Mouse (Mus musculus) layer of hippocampus, adult 11-12 months (tissue): ENCODE data around the gene Chrna10.
A peak's percentile ranks its signal among the peaks of the same experiment; 100 is the strongest.

Source experiments
- DNase-seq: peaks from one replicate; pipeline ENCODE4 v3.0.0; 2022; ENCODE audit warnings: low spot score

Chrna10 gene

GRCm38 (mm10) chr7:102116579-102117331 is at the start of gene Chrna10:
Gene Chrna10 (minus strand): TSS chr7:102116828.
- no peak for DNase-seq

- no peak for DNase-seq
Observed at GRCm38 (mm10) chr7:102153691-102154090, 37.1 kb upstream of the Chrna10 start.

- no peak for DNase-seq
Observed at GRCm38 (mm10) chr7:102137898-102138297, 21.3 kb upstream of the Chrna10 start.

GRCm38 (mm10) chr7:102137464-102137863 is 20.8 kb upstream of the Chrna10 start:
- no peak for DNase-seq

GRCm38 (mm10) chr7:102132395-102132794 is 15.8 kb upstream of the Chrna10 start:
- DNase-seq = no peak

- no peak for DNase-seq
Observed at GRCm38 (mm10) chr7:102120326-102120725, 3.7 kb upstream of the Chrna10 start.

GRCm38 (mm10) chr7:102117382-102117781 is 754 bp upstream of the Chrna10 start:
- no peak for DNase-seq

GRCm38 (mm10) chr7:102113151-102113729 is 3.4 kb downstream of the Chrna10 start:
- DNase-seq = no peak

GRCm38 (mm10) chr7:102109746-102110145 is 6.9 kb downstream of the Chrna10 start:
- no peak for DNase-seq

- no peak for DNase-seq
Observed at GRCm38 (mm10) chr7:102109171-102109570, 7.5 kb downstream of the Chrna10 start, which contains the start of gene Art5. Gene Art5 (minus strand): TSS chr7:102109489.

GRCm38 (mm10) chr7:102108206-102108605 is 8.4 kb downstream of the Chrna10 start:
- DNase-seq = no peak

GRCm38 (mm10) chr7:102106700-102107141 is 9.9 kb downstream of the Chrna10 start:
- DNase-seq = no peak

GRCm38 (mm10) chr7:102104126-102104525 is 12.5 kb downstream of the Chrna10 start:
- DNase-seq = no peak

GRCm38 (mm10) chr7:102103555-102103954 is 13.1 kb downstream of the Chrna10 start:
- DNase-seq = no peak

GRCm38 (mm10) chr7:102102696-102103095 is 13.9 kb downstream of the Chrna10 start:
- DNase-seq = no peak

GRCm38 (mm10) chr7:102102241-102102640 is 14.4 kb downstream of the Chrna10 start:
- no peak for DNase-seq

- DNase-seq = no peak
Observed at GRCm38 (mm10) chr7:102101487-102101886, 15.1 kb downstream of the Chrna10 start, which contains the start of gene Art1. Gene Art1 (plus strand): TSS chr7:102101743.

GRCm38 (mm10) chr7:102100868-102101267 is 15.8 kb downstream of the Chrna10 start:
- no peak for DNase-seq

- DNase-seq = no peak
Observed at GRCm38 (mm10) chr7:102099760-102100661, 16.6 kb downstream of the Chrna10 start.

GRCm38 (mm10) chr7:102087336-102087735 is 29.3 kb downstream of the Chrna10 start:
- DNase-seq = peak; percentile 29

GRCm38 (mm10) chr7:102084041-102084696 is 32.5 kb downstream of the Chrna10 start:
- DNase-seq = no peak

GRCm38 (mm10) chr7:102082816-102083215 is 33.8 kb downstream of the Chrna10 start, which contains the start of gene Trpc2:
Gene Trpc2 (plus strand): TSS chr7:102083116.
- no peak for DNase-seq
